Mouse (Mus musculus) liver, postnatal 0 days (tissue): Measurements from ENCODE around the gene Slc16a2. TPM values are rescaled to one million over a fixed set of nuclear protein-coding genes. Genes with fewer than 3 reads are reported as not detected.

Experiments used
- ATAC-seq: fragments of 200-750 bp; cut with Nextera tagmentation; 2 replicates; pipeline ENCODE4 v1.8.0; 2017; ENCODE audit warnings: mild to moderate bottlenecking, moderate library complexity
- DNase-seq: peaks from one replicate; pipeline ENCODE4 v3.0.0-alpha.2; 2016
- H3K27ac ChIP-seq: fragments of 300-500 bp; sonication (generic); 2 replicates; pipeline ENCODE4 v1.5.1; 2014; ENCODE audit warnings: antibody characterized with exemption, moderate library complexity, mild to moderate bottlenecking, low read depth
- H3K27me3 ChIP-seq: fragments of 300-500 bp; sonication (generic); 2 replicates; pipeline ENCODE4 v1.6.1; 2014; ENCODE audit warnings: low read length, control low read depth, mixed read lengths; ENCODE audit not compliant: insufficient read depth
- H3K36me3 ChIP-seq: fragments of 300-500 bp; sonication (generic); replicated peaks from 2 replicates; pipeline ENCODE4 v1.6.1; 2014; ENCODE audit warnings: mild to moderate bottlenecking, control low read depth, low read length, moderate library complexity, mixed read lengths; ENCODE audit not compliant: insufficient read depth
- H3K4me1 ChIP-seq: fragments of 300-500 bp; sonication (generic); 2 replicates; pipeline ENCODE4 v1.6.1; 2014; ENCODE audit warnings: antibody characterized with exemption, mild to moderate bottlenecking, control low read depth; ENCODE audit not compliant: insufficient read depth
- H3K4me2 ChIP-seq: fragments of 300-500 bp; sonication (generic); 2 replicates; pipeline ENCODE4 v1.6.1; 2014; ENCODE audit warnings: low read depth, mild to moderate bottlenecking, low read length, moderate library complexity, mixed read lengths
- H3K4me3 ChIP-seq: fragments of 300-500 bp; sonication (generic); 2 replicates; pipeline ENCODE4 v1.5.1; 2014; ENCODE audit warnings: low read depth, low read length
- H3K9ac ChIP-seq: fragments of 300-500 bp; sonication (generic); replicated peaks from 2 replicates; pipeline ENCODE4 v1.6.1; 2014; ENCODE audit warnings: mild to moderate bottlenecking, moderate library complexity
- H3K9me3 ChIP-seq: fragments of 300-500 bp; sonication (generic); 2 replicates; pipeline ENCODE4 v1.6.1; 2016; ENCODE audit warnings: mild to moderate bottlenecking, control low read depth, low read length, mixed read lengths
- CTCF ChIP-seq: sonication (generic); IDR thresholded peaks from 2 replicates; pipeline ENCODE4 v1.5.1; 2016; ENCODE audit warnings: antibody characterized with exemption, low read depth
- EP300 ChIP-seq: IDR thresholded peaks from 2 replicates; pipeline ENCODE4 v1.6.1; 2016; ENCODE audit warnings: antibody characterized with exemption, low read depth, mild to moderate bottlenecking
- WGBS: fragments of 180-500 bp; shearing (Covaris S2); extraction: QIAGEN DNeasy Blood & Tissue Kit; methylation state at CpG from one replicate; pipeline ENCODE4 v1.1.7; 2014; ENCODE audit not compliant: insufficient replicate concordance; 5-methylcytosine and 5-hydroxymethylcytosine counted together
- polyA plus RNA-seq: library from polyadenylated mRNA; unstranded; fragments of >200 nt; fragmentation: Nextera tagmentation; extraction: Ambion mirVana; gene quantifications from 2 replicates; pipeline ENCODE4 v1.2.1, GENCODE M21; 2015

The Slc16a2 gene
- 22.3 and 22.6 TPM in 2 replicates for polyA plus RNA-seq

- peak within 1 kb of the TSS; percentile 69 for H3K4me2 ChIP-seq
- no peak for TF ChIP-seq EP300
- TF ChIP-seq CTCF = no peak
- WGBS = 13% methylated on average over 14 of the region's 17 CpGs
- H3K9ac ChIP-seq = peak within 1 kb of the TSS; percentile 55
- no peaks in the 10 kb centered on the region for H3K36me3 ChIP-seq
- DNase-seq (peak; percentile 67), ATAC-seq (peak; percentile 74)
- H3K4me3 ChIP-seq = peak within 1 kb of the TSS; percentile 53
- H3K27me3 ChIP-seq = peaks cover 11% of the 10 kb centered on the region; the same call in 1 of the 2 replicates
- H3K27ac ChIP-seq = peak within 1 kb of the TSS; percentile 81
- H3K9me3 ChIP-seq = no peaks in the 10 kb centered on the region
- no peaks in the 10 kb centered on the region; the same call in 1 of the 2 replicates for H3K4me1 ChIP-seq
Observed at GRCm38 (mm10) chrX:103821832-103822196, at the start of gene Slc16a2. Slc16a2 (minus strand) TSS chrX:103821983.

GRCm38 (mm10) chrX:103863502-103863901, 41.7 kb upstream of the Slc16a2 start:
- H3K27me3 ChIP-seq = no peaks in the 10 kb centered on the region
- ATAC-seq = no peak
- no peak overlapping the region for H3K9ac ChIP-seq
- H3K4me2 ChIP-seq = no peak overlapping the region
- H3K9me3 ChIP-seq = no peaks in the 10 kb centered on the region
- no peaks in the 10 kb centered on the region for H3K36me3 ChIP-seq
- H3K27ac ChIP-seq = no peak overlapping the region
- H3K4me1 ChIP-seq = no peaks in the 10 kb centered on the region
- no peak for DNase-seq
- 51% methylated on average over 2 of the region's 2 CpGs for WGBS
- H3K4me3 ChIP-seq = no peak overlapping the region
- TF ChIP-seq CTCF (no peak), EP300 (no peak)

GRCm38 (mm10) chrX:103862877-103863276, 41.1 kb upstream of the Slc16a2 start:
- WGBS = 87% methylated on average over 3 of the region's 3 CpGs
- TF ChIP-seq EP300 = no peak
- H3K27me3 ChIP-seq = no peaks in the 10 kb centered on the region
- DNase-seq (no peak), ATAC-seq (no peak)
- H3K27ac ChIP-seq = no peak overlapping the region
- no peaks in the 10 kb centered on the region for H3K4me1 ChIP-seq
- H3K4me3 ChIP-seq = no peak overlapping the region
- H3K36me3 ChIP-seq = no peaks in the 10 kb centered on the region
- no peak overlapping the region for H3K9ac ChIP-seq
- no peaks in the 10 kb centered on the region for H3K9me3 ChIP-seq
- H3K4me2 ChIP-seq = no peak overlapping the region

GRCm38 (mm10) chrX:103845266-103845665, 23.5 kb upstream of the Slc16a2 start:
- H3K9me3 ChIP-seq = no peaks in the 10 kb centered on the region
- TF ChIP-seq CTCF = peak; percentile 57
- no peak for TF ChIP-seq EP300
- no peak overlapping the region for H3K9ac ChIP-seq
- H3K27ac ChIP-seq = no peak overlapping the region
- H3K4me2 ChIP-seq = no peak overlapping the region
- no peak overlapping the region for H3K4me3 ChIP-seq
- no peaks in the 10 kb centered on the region for H3K36me3 ChIP-seq
- ATAC-seq = no peak
- DNase-seq = no peak
- H3K27me3 ChIP-seq = 0 out of 2 replicates have a peak, but pooled peaks cover 3% of the 10 kb centered on the region
- WGBS = 30% methylated on average over 2 of the region's 2 CpGs
- no peaks in the 10 kb centered on the region for H3K4me1 ChIP-seq

- Histone ChIP-seq H3K9me3 (no peaks in the 10 kb centered on the region; the same call in 1 of the 2 replicates), H3K27ac (no peak overlapping the region), H3K4me1 (no peaks in the 10 kb centered on the region), H3K36me3 (no peaks in the 10 kb centered on the region), H3K4me2 (no peak overlapping the region), H3K4me3 (no peak overlapping the region), H3K27me3 (no peaks in the 10 kb centered on the region), H3K9ac (no peak overlapping the region)
- no peak for DNase-seq
- no peak for ATAC-seq
- TF ChIP-seq CTCF = no peak
- TF ChIP-seq EP300 = no peak
- 71% methylated on average over 2 of the region's 2 CpGs for WGBS
Observed at GRCm38 (mm10) chrX:103828836-103829235, 7.1 kb upstream of the Slc16a2 start.

- WGBS = 27% methylated on average over 16 of the region's 20 CpGs
- DNase-seq = peak; percentile 57
- Histone ChIP-seq H3K4me1 (no peaks in the 10 kb centered on the region; the same call in 1 of the 2 replicates), H3K9ac (peak overlapping the region; percentile 55; the same call in 1 of the 2 replicates), H3K36me3 (no peaks in the 10 kb centered on the region), H3K27me3 (peaks cover 11% of the 10 kb centered on the region; the same call in 1 of the 2 replicates), H3K4me3 (peak overlapping the region; percentile 53), H3K27ac (peak overlapping the region; percentile 81), H3K9me3 (no peaks in the 10 kb centered on the region), H3K4me2 (peak overlapping the region; percentile 69)
- TF ChIP-seq EP300 = no peak
- TF ChIP-seq CTCF = no peak
- peak; percentile 84 for ATAC-seq
Observed at GRCm38 (mm10) chrX:103822271-103822811, 558 bp upstream of the Slc16a2 start.
